Mouse (Mus musculus): ENCODE results near the gene Trpm1. TPM values are rescaled to one million over a fixed set of nuclear protein-coding genes. Genes with fewer than 3 reads are reported as not detected.

The Trpm1 gene
- polyA plus RNA-seq, 1 experiment, result not detected

- Histone ChIP-seq H3K27me3 (ENCODE audit: control insufficient read depth, insufficient read depth, low read length) (no peaks in the 10 kb centered on the region), H3K27ac (ENCODE audit: insufficient read depth, low read length) (no peak overlapping the region), H3K4me3 (replicated peaks; ENCODE audit: insufficient read depth, low read depth, low read length) (no peak overlapping the region), H3K4me1 (ENCODE audit: control insufficient read depth, insufficient read depth, low read length) (no peaks in the 10 kb centered on the region)
- 95% methylated on average over 7 of the region's 7 CpGs for WGBS
- DNase-seq, result no peak
- TF ChIP-seq POLR2A (IDR thresholded peaks at IDR 0.05; ENCODE audit: borderline replicate concordance, insufficient read depth, low read length) (no peak), CTCF (IDR thresholded peaks at IDR 0.05; ENCODE audit: borderline replicate concordance, insufficient read depth, low read depth, low read length) (no peak)
Measured at GRCm38 (mm10) chr7:64312811-64313210, 159.2 kb downstream of the Trpm1 start.

Other genes with a start within 250 kb of the Trpm1 start
- not detected in 2 replicates for gene E030018B13Rik, start 237.0 kb upstream of the Trpm1 start, polyA plus RNA-seq (2012; rRNA removed)
- gene Klf13, start 214.9 kb upstream of the Trpm1 start, polyA plus RNA-seq (2012; rRNA removed), result 60.8 and 68.9 TPM in 2 replicates
- gene Mtmr10, start 133.8 kb downstream of the Trpm1 start, polyA plus RNA-seq (2012; rRNA removed), result 15.4 and 16.5 TPM in 2 replicates
- gene Fan1, start 220.3 kb downstream of the Trpm1 start, polyA plus RNA-seq (2012; rRNA removed), result 6.8 and 7.0 TPM in 2 replicates
- 12.5 and 13.0 TPM in 2 replicates for gene Mphosph10, start 238.4 kb downstream of the Trpm1 start, polyA plus RNA-seq (2012; rRNA removed)
- gene Mcee, start 238.8 kb downstream of the Trpm1 start, polyA plus RNA-seq (2012; rRNA removed), result 55.6 and 59.5 TPM in 2 replicates

Data from cerebellum, adult 2 months (tissue).